Mouse (Mus musculus) liver, embryonic 13.5 days (tissue): ENCODE results near the gene Gdpd3. TPM values are rescaled to one million over a fixed set of nuclear protein-coding genes. Genes with fewer than 3 reads are reported as not detected.
"Not testable (repeated sequence)": the region's sequence is repeated elsewhere in the genome, so short reads cannot be mapped to it uniquely, and the experiment has no call there.

ENCODE experiments used
- ATAC-seq: fragments of 200-750 bp; cut with Nextera tagmentation; 2 replicates; pipeline ENCODE4 v1.8.0; 2017; ENCODE audit warnings: low read depth, mild to moderate bottlenecking, moderate number of reproducible peaks, moderate library complexity
- DNase-seq: peaks from one replicate; pipeline ENCODE4 v3.0.0; 2022
- H3K27ac ChIP-seq: fragments of 300-500 bp; sonication (generic); 2 replicates; pipeline ENCODE4 v1.5.1; 2015; ENCODE audit warnings: moderate library complexity, mild to moderate bottlenecking, inconsistent platforms
- H3K27me3 ChIP-seq: fragments of 300-500 bp; sonication (generic); 2 replicates; pipeline ENCODE4 v1.6.1; 2015; ENCODE audit warnings: mild to moderate bottlenecking, inconsistent platforms
- H3K36me3 ChIP-seq: fragments of 300-500 bp; sonication (generic); 2 replicates; pipeline ENCODE4 v1.6.1; 2015; ENCODE audit warnings: mild to moderate bottlenecking, inconsistent platforms
- H3K4me1 ChIP-seq: fragments of 300-500 bp; sonication (generic); replicated peaks from 2 replicates; pipeline ENCODE4 v1.6.1; 2015; ENCODE audit warnings: inconsistent platforms
- H3K4me2 ChIP-seq: fragments of 300-500 bp; sonication (generic); 2 replicates; pipeline ENCODE4 v1.6.1; 2015; ENCODE audit warnings: inconsistent platforms, mild to moderate bottlenecking, moderate library complexity
- H3K4me3 ChIP-seq: fragments of 300-500 bp; sonication (generic); replicated peaks from 2 replicates; pipeline ENCODE4 v1.5.1; 2015; ENCODE audit warnings: mild to moderate bottlenecking, inconsistent platforms
- H3K9ac ChIP-seq: fragments of 300-500 bp; sonication (generic); 2 replicates; pipeline ENCODE4 v1.6.1; 2015; ENCODE audit warnings: mild to moderate bottlenecking, inconsistent platforms
- H3K9me3 ChIP-seq: fragments of 300-500 bp; sonication (generic); replicated peaks from 2 replicates; pipeline ENCODE4 v1.6.1; 2016; ENCODE audit warnings: inconsistent platforms
- WGBS: fragments of 180-500 bp; shearing (Covaris S2); methylation state at CpG from one replicate; pipeline ENCODE4 v1.1.7; 2015; ENCODE audit not compliant: insufficient replicate concordance; 5-methylcytosine and 5-hydroxymethylcytosine counted together
- polyA plus RNA-seq: library from polyadenylated mRNA; unstranded; fragments of >200 nt; fragmentation: Nextera tagmentation; extraction: Ambion mirVana; gene quantifications from 2 replicates; pipeline ENCODE4 v1.2.1, GENCODE M21; 2015

Gene Gdpd3
- 0.37 and 0.64 TPM in 2 replicates for polyA plus RNA-seq

DNA sequence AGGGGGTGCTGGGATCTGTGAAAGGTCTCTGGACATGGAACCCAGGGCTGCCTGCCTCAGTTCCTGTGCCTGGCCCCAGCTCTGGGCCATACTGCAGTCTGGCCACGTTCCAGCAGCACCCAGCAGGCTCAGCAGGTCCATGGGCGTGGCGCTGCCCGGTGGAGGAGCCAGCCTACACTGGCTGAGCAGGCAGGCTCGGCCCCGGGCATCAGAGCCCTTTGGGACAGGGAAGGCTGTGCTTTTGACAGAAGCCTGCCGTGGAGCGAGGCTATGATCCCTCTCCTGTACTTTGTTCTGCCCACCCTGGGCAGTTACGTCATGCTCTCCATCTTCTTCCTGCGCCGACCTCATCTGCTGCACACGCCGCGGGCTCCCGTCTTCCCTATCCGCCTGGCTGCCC is at the start of gene Gdpd3:
TSS of gene Gdpd3 (plus strand) at position 134 of the 400 bp plus-strand sequence.
- 81% methylated on average over 16 of the region's 16 CpGs for WGBS
- Histone ChIP-seq H3K36me3 (peaks cover 52% of the 10 kb centered on the region), H3K27ac (no peak within 1 kb of the TSS), H3K9ac (peak within 1 kb of the TSS; percentile 15; the same call in 1 of the 2 replicates), H3K4me2 (no peak within 1 kb of the TSS), H3K4me1 (peaks cover 45% of the 10 kb centered on the region), H3K9me3 (no peaks in the 10 kb centered on the region), H3K4me3 (no peak within 1 kb of the TSS), H3K27me3 (no peaks in the 10 kb centered on the region)
- DNase-seq = no peak
- ATAC-seq = no peak

GRCm38 (mm10) chr7:126717566-126717965 is 48.6 kb upstream of the Gdpd3 start:
- Histone ChIP-seq H3K9ac (no peak overlapping the region), H3K9me3 (no peaks in the 10 kb centered on the region), H3K36me3 (no peaks in the 10 kb centered on the region), H3K27ac (no peak overlapping the region), H3K4me2 (no peak overlapping the region), H3K4me3 (no peak overlapping the region), H3K27me3 (no peaks in the 10 kb centered on the region), H3K4me1 (no peaks in the 10 kb centered on the region)
- WGBS = 79% methylated on average over 3 of the region's 3 CpGs
- DNase-seq (no peak), ATAC-seq (no peak)

- no peaks in the 10 kb centered on the region for H3K27me3 ChIP-seq
- no peak overlapping the region for H3K27ac ChIP-seq
- no peaks in the 10 kb centered on the region for H3K36me3 ChIP-seq
- H3K4me1 ChIP-seq = no peaks in the 10 kb centered on the region
- no peak for DNase-seq
- no peak overlapping the region for H3K4me2 ChIP-seq
- H3K4me3 ChIP-seq = no peak overlapping the region
- H3K9ac ChIP-seq = no peak overlapping the region
- ATAC-seq = no peak
- no peaks in the 10 kb centered on the region for H3K9me3 ChIP-seq
- WGBS = 86% methylated on average over 5 of the region's 5 CpGs
Measured at GRCm38 (mm10) chr7:126718787-126719337, 47.3 kb upstream of the Gdpd3 start.

DNA sequence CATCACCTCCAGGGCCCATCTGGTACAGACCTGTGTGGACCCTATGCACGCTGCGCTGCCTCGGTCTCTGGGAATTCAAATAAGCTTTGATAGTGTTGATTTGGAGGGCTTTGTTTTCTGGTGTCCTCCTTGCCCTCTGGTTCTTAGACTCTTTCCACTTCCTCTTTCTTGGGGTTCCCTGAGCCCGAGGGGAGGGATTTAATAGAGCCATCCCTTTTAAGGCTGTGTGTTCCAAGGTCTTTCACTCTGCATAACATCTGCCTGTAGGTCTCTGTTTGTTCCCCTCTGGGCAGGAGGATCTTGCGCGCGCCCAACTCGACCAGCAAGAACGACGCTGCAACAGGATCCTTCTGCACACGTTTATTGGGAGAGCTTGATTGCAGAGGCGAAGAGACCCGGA is 44.5 kb upstream of the Gdpd3 start:
- no peaks in the 10 kb centered on the region for H3K4me1 ChIP-seq
- no peak for DNase-seq
- no peak overlapping the region for H3K27ac ChIP-seq
- no peak for ATAC-seq
- H3K4me3 ChIP-seq = no peak overlapping the region
- no peak overlapping the region for H3K9ac ChIP-seq
- no peak overlapping the region for H3K4me2 ChIP-seq
- WGBS = 76% methylated on average over 13 of the region's 13 CpGs
- H3K36me3 ChIP-seq = no peaks in the 10 kb centered on the region
- no peaks in the 10 kb centered on the region for H3K27me3 ChIP-seq
- H3K9me3 ChIP-seq = no peaks in the 10 kb centered on the region

- 30% methylated on average over 3 of the region's 3 CpGs for WGBS
Measured at GRCm38 (mm10) chr7:126725077-126725476, 41.1 kb upstream of the Gdpd3 start.

GRCm38 (mm10) chr7:126725667-126726066 is 40.5 kb upstream of the Gdpd3 start:
- H3K27me3 ChIP-seq = no peaks in the 10 kb centered on the region
- no peaks in the 10 kb centered on the region for H3K9me3 ChIP-seq
- DNase-seq = no peak
- no peak overlapping the region for H3K4me2 ChIP-seq
- no peaks in the 10 kb centered on the region for H3K4me1 ChIP-seq
- H3K4me3 ChIP-seq = no peak overlapping the region
- WGBS = 37% methylated on average over 5 of the region's 5 CpGs
- ATAC-seq = no peak
- H3K9ac ChIP-seq = no peak overlapping the region
- no peaks in the 10 kb centered on the region for H3K36me3 ChIP-seq
- H3K27ac ChIP-seq = no peak overlapping the region

More at GRCm38 (mm10) chr7:126725077-126725476, 41.1 kb upstream of the Gdpd3 start:
- no peaks in the 10 kb centered on the region for H3K4me1 ChIP-seq
- DNase-seq (no peak), ATAC-seq (no peak)
- H3K27me3 ChIP-seq = no peaks in the 10 kb centered on the region
- no peak overlapping the region for H3K9ac ChIP-seq
- no peak overlapping the region for H3K27ac ChIP-seq
- no peak overlapping the region for H3K4me3 ChIP-seq
- no peak overlapping the region for H3K4me2 ChIP-seq
- H3K36me3 ChIP-seq = no peaks in the 10 kb centered on the region
- no peaks in the 10 kb centered on the region for H3K9me3 ChIP-seq

DNA sequence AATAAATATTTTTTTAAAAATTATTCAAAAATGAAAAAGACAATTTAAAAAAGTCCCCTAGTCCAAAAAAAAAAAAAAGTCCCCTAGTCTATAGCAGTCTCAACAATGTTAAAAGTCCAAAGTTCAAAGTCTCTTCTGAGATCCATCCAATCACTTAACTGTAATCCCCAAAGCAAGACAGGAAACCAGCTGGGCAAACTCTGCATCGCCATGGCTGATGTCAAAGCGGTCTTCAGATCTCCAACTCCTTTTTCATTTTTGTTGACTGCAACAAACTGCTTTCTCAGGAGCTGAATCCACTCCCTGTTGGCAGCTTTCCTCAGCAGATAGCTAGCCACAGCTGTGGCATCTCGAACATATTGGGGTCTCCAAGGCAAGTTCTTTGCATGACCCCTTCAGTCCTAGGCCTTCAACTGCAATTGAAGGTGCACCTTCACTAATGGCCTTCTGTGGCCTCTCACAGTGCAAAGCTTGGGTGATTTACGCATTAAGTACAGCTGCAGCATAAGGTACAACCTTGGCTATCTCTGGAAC is 35.8 kb upstream of the Gdpd3 start:
- DNase-seq, H3K9me3 ChIP-seq, H3K36me3 ChIP-seq, H3K4me2 ChIP-seq, ATAC-seq, H3K9ac ChIP-seq, H3K27me3 ChIP-seq, H3K27ac ChIP-seq, H3K4me3 ChIP-seq, H3K4me1 ChIP-seq: not testable (repeated sequence)
- 58% methylated on average over 4 of the region's 4 CpGs for WGBS

- no peak for ATAC-seq
- 68% methylated on average over 8 of the region's 8 CpGs for WGBS
Measured at GRCm38 (mm10) chr7:126736122-126736521, 30.0 kb upstream of the Gdpd3 start.

DNA sequence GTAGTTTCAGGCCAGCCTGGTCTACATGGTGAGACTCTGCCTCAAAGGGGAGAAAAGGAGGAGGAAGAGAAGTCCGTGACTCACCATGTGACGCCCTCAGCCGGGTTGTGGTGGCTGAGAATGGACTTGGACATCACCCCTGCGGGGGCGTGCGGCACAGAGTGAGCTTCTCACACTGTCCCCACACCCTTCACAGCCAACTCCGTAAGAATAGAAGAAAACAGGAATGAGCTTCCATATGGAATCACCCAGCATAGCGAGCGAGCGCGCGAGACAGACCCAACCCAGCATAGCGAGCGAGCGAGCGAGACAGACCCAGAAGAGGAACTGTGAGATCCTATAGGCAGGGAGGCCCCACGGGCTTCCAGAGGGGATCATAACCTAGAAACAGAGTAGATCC is 26.6 kb upstream of the Gdpd3 start:
- Histone ChIP-seq H3K9me3 (no peaks in the 10 kb centered on the region), H3K4me3 (no peak overlapping the region), H3K27ac (no peak overlapping the region), H3K4me2 (no peak overlapping the region), H3K9ac (no peak overlapping the region), H3K27me3 (no peaks in the 10 kb centered on the region), H3K4me1 (peaks cover under 1% of the 10 kb centered on the region; the same call in 1 of the 2 replicates), H3K36me3 (no peaks in the 10 kb centered on the region)
- ATAC-seq (no peak), DNase-seq (no peak)
- WGBS = 78% methylated on average over 17 of the region's 17 CpGs

More at GRCm38 (mm10) chr7:126736122-126736521, 30.0 kb upstream of the Gdpd3 start:
- H3K36me3 ChIP-seq = no peaks in the 10 kb centered on the region
- H3K4me2 ChIP-seq = no peak overlapping the region
- no peak overlapping the region for H3K27ac ChIP-seq
- H3K4me1 ChIP-seq = no peaks in the 10 kb centered on the region; the same call in 1 of the 2 replicates
- DNase-seq = no peak
- H3K27me3 ChIP-seq = no peaks in the 10 kb centered on the region
- no peaks in the 10 kb centered on the region for H3K9me3 ChIP-seq
- no peak overlapping the region for H3K4me3 ChIP-seq
- no peak overlapping the region for H3K9ac ChIP-seq

DNA sequence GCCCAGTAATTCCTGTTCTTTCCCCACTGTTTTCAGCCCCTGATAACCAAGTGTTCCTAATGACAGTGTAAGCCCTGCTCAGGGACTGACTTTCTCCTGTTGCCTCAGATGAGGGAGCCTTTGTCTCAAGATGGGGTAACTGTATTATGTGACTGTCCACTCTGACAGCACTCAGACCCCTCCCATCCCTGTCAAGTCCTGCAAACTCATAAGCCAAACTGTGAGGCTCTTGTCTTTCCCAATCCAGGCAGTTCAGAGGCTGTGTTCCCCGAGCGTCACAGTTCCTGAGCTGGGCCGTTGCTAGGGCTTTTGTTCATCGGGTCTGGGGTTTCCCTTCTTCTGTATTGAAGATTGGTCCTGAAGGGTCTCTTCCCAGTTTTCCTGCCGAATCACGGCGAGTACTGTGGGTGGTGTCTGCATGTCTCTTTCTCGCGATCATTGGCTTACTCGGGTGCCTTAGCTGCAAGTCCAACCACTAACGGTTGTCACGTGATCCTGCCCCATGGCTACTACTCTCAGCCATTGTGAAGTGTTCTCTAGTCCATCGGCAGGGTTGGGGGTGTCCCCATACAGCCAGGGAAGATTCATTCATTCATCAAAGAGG is 25.9 kb upstream of the Gdpd3 start:
- DNase-seq = no peak
- WGBS = 73% methylated on average over 13 of the region's 13 CpGs
- H3K4me3 ChIP-seq = no peak overlapping the region

GRCm38 (mm10) chr7:126740977-126741376 is 25.2 kb upstream of the Gdpd3 start:
- Histone ChIP-seq H3K36me3 (no peaks in the 10 kb centered on the region), H3K27ac (no peak overlapping the region; the same call in 1 of the 2 replicates), H3K27me3 (no peaks in the 10 kb centered on the region), H3K4me2 (no peak overlapping the region), H3K9ac (no peak overlapping the region), H3K9me3 (no peaks in the 10 kb centered on the region), H3K4me1 (peaks cover 5% of the 10 kb centered on the region), H3K4me3 (no peak overlapping the region)
- WGBS = 61% methylated on average over 5 of the region's 5 CpGs
- ATAC-seq (no peak), DNase-seq (no peak)

More for the DNA sequence above, 25.9 kb upstream of the Gdpd3 start:
- Histone ChIP-seq H3K9me3 (no peaks in the 10 kb centered on the region), H3K4me2 (no peak overlapping the region), H3K9ac (no peak overlapping the region), H3K27me3 (no peaks in the 10 kb centered on the region), H3K4me1 (peaks cover 2% of the 10 kb centered on the region; the same call in 1 of the 2 replicates), H3K36me3 (no peaks in the 10 kb centered on the region), H3K27ac (no peak overlapping the region)
- no peak for ATAC-seq

GRCm38 (mm10) chr7:126741452-126741851 is 24.7 kb upstream of the Gdpd3 start:
- WGBS = 76% methylated on average over 5 of the region's 5 CpGs
- ATAC-seq = peak; percentile 37; the same call in 1 of the 2 replicates
- H3K27ac ChIP-seq = no peak overlapping the region

More at GRCm38 (mm10) chr7:126741452-126741851, 24.7 kb upstream of the Gdpd3 start:
- no peaks in the 10 kb centered on the region for H3K36me3 ChIP-seq
- H3K9me3 ChIP-seq = no peaks in the 10 kb centered on the region
- no peak overlapping the region for H3K9ac ChIP-seq
- no peaks in the 10 kb centered on the region for H3K27me3 ChIP-seq
- no peak for DNase-seq
- H3K4me2 ChIP-seq = no peak overlapping the region
- no peak overlapping the region for H3K4me3 ChIP-seq
- peaks cover 6% of the 10 kb centered on the region for H3K4me1 ChIP-seq
